Mouse (Mus musculus): ENCODE data around the gene Pxn. TPM values are rescaled to one million over a fixed set of nuclear protein-coding genes. Genes with fewer than 3 reads are reported as not detected.
"Not testable (repeated sequence)": the region's sequence is repeated elsewhere in the genome, so short reads cannot be mapped to it uniquely, and the experiment has no call there.

The Pxn gene
- polyA plus RNA-seq, 1 experiment from 2014 or later = 52.6 TPM

GRCm38 (mm10) chr5:115500383-115500935, 6.0 kb upstream of the Pxn start:
- ATAC-seq (ENCODE audit: insufficient number of reproducible peaks, low FRiP score, low TSS enrichment, low read depth) = no peak
- no peak overlapping the region for H3K27ac ChIP-seq
- WGBS = 71% methylated on average over 12 of the region's 12 CpGs

GRCm38 (mm10) chr5:115503035-115503434, 3.4 kb upstream of the Pxn start:
- Histone ChIP-seq H3K4me1 (peaks cover 16% of the 10 kb centered on the region), H3K9me3 (no peaks in the 10 kb centered on the region), H3K27ac (no peak overlapping the region), H3K27me3 (no peaks in the 10 kb centered on the region), H3K9ac (no peak overlapping the region), H3K36me3 (no peaks in the 10 kb centered on the region), H3K4me2 (no peak overlapping the region), H3K4me3 (no peak overlapping the region)
- ATAC-seq (ENCODE audit: insufficient number of reproducible peaks, low FRiP score, low TSS enrichment, low read depth) = no peak
- WGBS = 56% methylated on average over 12 of the region's 12 CpGs

More at GRCm38 (mm10) chr5:115500383-115500935, 6.0 kb upstream of the Pxn start:
- no peaks in the 10 kb centered on the region for H3K9me3 ChIP-seq
- H3K4me1 ChIP-seq = 0 out of 2 replicates have a peak, but pooled peaks cover 4% of the 10 kb centered on the region
- no peaks in the 10 kb centered on the region for H3K36me3 ChIP-seq
- no peak overlapping the region for H3K9ac ChIP-seq
- no peak overlapping the region for H3K4me3 ChIP-seq
- no peak overlapping the region for H3K4me2 ChIP-seq
- H3K27me3 ChIP-seq = no peaks in the 10 kb centered on the region

- not testable (repeated sequence) for H3K9me3 ChIP-seq; H3K4me3 ChIP-seq; H3K9ac ChIP-seq; H3K27me3 ChIP-seq; H3K4me2 ChIP-seq; ATAC-seq (ENCODE audit: insufficient number of reproducible peaks, low FRiP score, low TSS enrichment, low read depth); H3K27ac ChIP-seq; H3K36me3 ChIP-seq
- peaks cover 40% of the 10 kb centered on the region for H3K4me1 ChIP-seq
- 72% methylated on average over 4 of the region's 4 CpGs for whole genome bisulfite sequencing
Measured at GRCm38 (mm10) chr5:115505617-115506016, 859 bp upstream of the Pxn start.

GRCm38 (mm10) chr5:115507267-115507980, 948 bp downstream of the Pxn start:
- Histone ChIP-seq H3K36me3 (no peaks in the 10 kb centered on the region), H3K27me3 (no peaks in the 10 kb centered on the region), H3K4me3 (peak overlapping the region; percentile 91), H3K9me3 (no peaks in the 10 kb centered on the region), H3K4me1 (peaks cover 46% of the 10 kb centered on the region), H3K4me2 (peak overlapping the region; percentile 75), H3K9ac (peak overlapping the region; percentile 90), H3K27ac (peak overlapping the region; percentile 79)
- no peak for ATAC-seq (ENCODE audit: insufficient number of reproducible peaks, low FRiP score, low TSS enrichment, low read depth)
- 12% methylated on average over 12 of the region's 12 CpGs for WGBS

DNA sequence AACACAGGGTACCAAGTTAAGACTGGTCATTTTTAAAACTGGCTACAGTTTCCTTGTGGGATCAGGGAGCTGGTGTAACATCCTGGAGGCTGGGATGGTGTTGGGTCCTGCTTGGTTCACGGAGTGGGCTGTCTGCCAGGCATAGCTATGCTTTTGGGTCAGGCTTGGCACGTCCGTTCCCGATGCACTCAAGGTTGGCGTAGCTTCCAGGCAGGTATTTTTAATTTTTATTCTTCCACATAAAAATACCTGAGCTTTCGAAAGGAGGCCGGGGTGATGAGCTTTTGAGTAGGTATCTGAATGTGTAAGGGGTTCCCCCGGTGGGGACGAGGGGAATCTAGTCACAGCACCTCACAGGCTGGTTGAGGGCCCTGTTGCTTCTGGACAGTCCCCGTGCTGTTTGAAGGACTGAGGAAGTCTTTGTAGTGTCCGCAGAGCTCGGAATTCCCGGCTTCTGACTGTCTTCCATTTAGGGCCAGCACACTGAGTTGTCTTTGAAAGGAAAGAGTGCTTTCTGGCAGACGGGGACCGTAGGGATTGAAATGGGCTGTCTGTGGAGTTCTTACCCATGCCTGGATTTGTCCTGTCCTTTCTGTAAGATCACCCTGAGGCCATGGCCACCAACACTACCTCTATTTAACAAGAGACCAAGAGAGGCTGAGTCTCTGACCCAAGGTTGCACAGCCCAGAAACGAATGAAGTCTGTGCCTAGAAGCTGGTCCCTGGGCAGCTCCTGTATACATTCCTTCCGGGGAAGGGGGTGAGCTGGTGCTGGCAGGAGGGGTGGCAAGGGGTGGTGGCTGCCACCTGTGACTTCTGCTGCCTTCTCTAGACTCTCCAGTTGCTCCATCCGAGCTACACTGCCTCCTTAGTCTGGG, 1.7 kb downstream of the Pxn start:
- 14% methylated on average over 18 of the region's 18 CpGs for WGBS
- H3K4me1 ChIP-seq = peaks cover 50% of the 10 kb centered on the region
- H3K9ac ChIP-seq = peak overlapping the region; percentile 90
- H3K27me3 ChIP-seq = no peaks in the 10 kb centered on the region
- H3K4me2 ChIP-seq = peak overlapping the region; percentile 75
- H3K27ac ChIP-seq = peak overlapping the region; percentile 79
- H3K9me3 ChIP-seq = no peaks in the 10 kb centered on the region
- H3K4me3 ChIP-seq = peak overlapping the region; percentile 91
- peak; percentile 12; the same call in 1 of the 2 replicates for ATAC-seq (ENCODE audit: insufficient number of reproducible peaks, low FRiP score, low TSS enrichment, low read depth)
- peaks cover under 1% of the 10 kb centered on the region; the same call in 1 of the 2 replicates for H3K36me3 ChIP-seq

DNA sequence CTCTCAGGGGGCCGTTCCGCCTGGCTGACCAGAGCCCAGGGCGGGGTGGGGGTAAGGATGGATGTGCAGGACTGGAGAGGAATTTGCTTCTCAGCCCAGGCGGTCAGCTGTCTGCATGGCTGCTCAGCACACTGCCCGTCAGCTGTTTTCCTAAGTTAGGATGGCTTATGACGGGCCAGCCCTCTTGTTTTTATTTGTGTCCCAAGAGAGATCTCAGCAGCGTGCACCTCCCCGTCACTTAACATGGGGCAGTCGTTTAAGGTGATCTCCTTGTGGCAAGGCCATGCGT, 2.3 kb downstream of the Pxn start:
- peak; percentile 25; the same call in 1 of the 2 replicates for ATAC-seq (ENCODE audit: insufficient number of reproducible peaks, low FRiP score, low TSS enrichment, low read depth)
- Histone ChIP-seq H3K27ac (peak overlapping the region; percentile 79), H3K4me3 (peak overlapping the region; percentile 91), H3K9me3 (no peaks in the 10 kb centered on the region), H3K36me3 (peaks cover 6% of the 10 kb centered on the region; the same call in 1 of the 2 replicates), H3K4me1 (peaks cover 52% of the 10 kb centered on the region), H3K27me3 (no peaks in the 10 kb centered on the region), H3K4me2 (peak overlapping the region; percentile 75), H3K9ac (peak overlapping the region; percentile 90; the same call in 1 of the 2 replicates)
- WGBS = 34% methylated on average over 10 of the region's 10 CpGs

DNA sequence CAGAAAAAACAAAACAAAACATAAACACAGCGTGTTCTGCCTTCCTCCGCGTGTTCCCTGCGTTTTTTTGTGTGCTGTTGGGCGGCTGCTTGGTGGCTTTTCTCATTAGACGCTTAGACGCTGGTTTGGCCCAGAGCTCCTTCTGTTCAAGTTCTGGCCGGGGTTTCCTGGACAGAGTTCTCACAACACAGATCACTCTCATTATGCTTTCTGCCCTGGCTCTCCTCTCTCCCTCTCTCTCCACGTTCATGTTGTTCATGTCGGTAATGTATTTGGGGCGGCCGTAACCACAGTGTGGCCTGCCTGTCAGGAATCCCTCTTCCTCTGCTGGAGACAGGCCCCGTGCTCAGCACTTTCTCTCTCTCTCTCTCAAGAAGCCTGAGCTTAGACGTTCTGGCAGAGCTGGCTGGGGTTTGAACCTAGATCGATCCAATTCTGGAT, 2.9 kb downstream of the Pxn start:
- H3K4me2 ChIP-seq = peak overlapping the region; percentile 75
- peaks cover 7% of the 10 kb centered on the region; the same call in 1 of the 2 replicates for H3K36me3 ChIP-seq
- no peaks in the 10 kb centered on the region for H3K27me3 ChIP-seq
- 18% methylated on average over 15 of the region's 15 CpGs for WGBS
- ATAC-seq (ENCODE audit: insufficient number of reproducible peaks, low FRiP score, low TSS enrichment, low read depth) = no peak
- H3K4me1 ChIP-seq = peaks cover 57% of the 10 kb centered on the region
- 0 out of 2 replicates have a peak overlapping the region, but pooled peaks have one; percentile 90 for H3K9ac ChIP-seq
- peak overlapping the region; percentile 91 for H3K4me3 ChIP-seq
- no peaks in the 10 kb centered on the region for H3K9me3 ChIP-seq
- peak overlapping the region; percentile 79 for H3K27ac ChIP-seq

GRCm38 (mm10) chr5:115509790-115510689, 3.6 kb downstream of the Pxn start:
- WGBS = 67% methylated on average over 15 of the region's 15 CpGs
- peaks cover 64% of the 10 kb centered on the region for H3K4me1 ChIP-seq
- no peak for ATAC-seq (ENCODE audit: insufficient number of reproducible peaks, low FRiP score, low TSS enrichment, low read depth)
- H3K9me3 ChIP-seq = no peaks in the 10 kb centered on the region
- H3K4me3 ChIP-seq = peak overlapping the region; percentile 91
- H3K9ac ChIP-seq = 0 out of 2 replicates have a peak overlapping the region, but pooled peaks have one; percentile 12
- H3K4me2 ChIP-seq = peak overlapping the region; percentile 75
- peak overlapping the region; percentile 79 for H3K27ac ChIP-seq
- no peaks in the 10 kb centered on the region for H3K27me3 ChIP-seq
- H3K36me3 ChIP-seq = peaks cover 7% of the 10 kb centered on the region; the same call in 1 of the 2 replicates

GRCm38 (mm10) chr5:115512375-115512774, 5.9 kb downstream of the Pxn start:
- WGBS = 90% methylated on average over 7 of the region's 7 CpGs
- Histone ChIP-seq H3K4me1 (peaks cover 74% of the 10 kb centered on the region), H3K27me3 (no peaks in the 10 kb centered on the region), H3K27ac (no peak overlapping the region), H3K9ac (no peak overlapping the region), H3K4me2 (no peak overlapping the region), H3K4me3 (no peak overlapping the region), H3K9me3 (no peaks in the 10 kb centered on the region), H3K36me3 (peaks cover 13% of the 10 kb centered on the region; the same call in 1 of the 2 replicates)
- ATAC-seq (ENCODE audit: insufficient number of reproducible peaks, low FRiP score, low TSS enrichment, low read depth) = no peak

GRCm38 (mm10) chr5:115513246-115513645, 6.8 kb downstream of the Pxn start:
- Histone ChIP-seq H3K27me3 (no peaks in the 10 kb centered on the region), H3K4me1 (peaks cover 65% of the 10 kb centered on the region), H3K36me3 (peaks cover 13% of the 10 kb centered on the region; the same call in 1 of the 2 replicates), H3K4me2 (no peak overlapping the region), H3K4me3 (no peak overlapping the region), H3K9me3 (no peaks in the 10 kb centered on the region), H3K27ac (no peak overlapping the region), H3K9ac (no peak overlapping the region)
- 95% methylated on average over 14 of the region's 14 CpGs for WGBS
- no peak for ATAC-seq (ENCODE audit: insufficient number of reproducible peaks, low FRiP score, low TSS enrichment, low read depth)

DNA sequence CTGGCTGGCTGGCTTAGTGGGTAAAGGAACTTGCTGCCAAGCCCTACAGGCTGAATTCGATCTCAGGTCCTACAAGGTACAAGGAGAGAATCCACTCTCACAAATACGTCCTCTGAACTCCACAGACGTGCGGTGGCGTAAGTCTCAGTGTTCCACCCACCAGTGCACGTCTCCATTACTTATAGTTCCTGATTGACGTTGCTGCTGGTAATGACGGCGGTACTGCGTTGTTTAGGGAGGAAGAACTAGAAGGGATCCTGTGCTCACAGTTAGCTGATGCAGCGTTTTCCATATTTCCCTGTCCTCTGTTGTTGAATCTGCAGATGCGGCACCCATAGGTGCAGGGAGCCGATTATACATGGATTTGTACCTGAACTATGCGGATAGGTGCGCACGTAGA, 7.2 kb downstream of the Pxn start:
- Histone ChIP-seq H3K9me3 (no peaks in the 10 kb centered on the region), H3K4me3 (no peak overlapping the region), H3K9ac (no peak overlapping the region), H3K4me1 (peaks cover 60% of the 10 kb centered on the region), H3K27me3 (no peaks in the 10 kb centered on the region), H3K36me3 (peaks cover 13% of the 10 kb centered on the region; the same call in 1 of the 2 replicates), H3K4me2 (no peak overlapping the region), H3K27ac (peak overlapping the region; percentile 90)
- WGBS = 92% methylated on average over 16 of the region's 16 CpGs
- ATAC-seq (ENCODE audit: insufficient number of reproducible peaks, low FRiP score, low TSS enrichment, low read depth) = no peak
